Mouse (Mus musculus): Measurements from ENCODE around the gene Gpc6. TPM values are rescaled to one million over a fixed set of nuclear protein-coding genes. Genes with fewer than 3 reads are reported as not detected.

Gpc6 gene
- total and polyA plus RNA-seq, 2 experiments from 2014 or later: 11.0 to 17.1 TPM

DNA sequence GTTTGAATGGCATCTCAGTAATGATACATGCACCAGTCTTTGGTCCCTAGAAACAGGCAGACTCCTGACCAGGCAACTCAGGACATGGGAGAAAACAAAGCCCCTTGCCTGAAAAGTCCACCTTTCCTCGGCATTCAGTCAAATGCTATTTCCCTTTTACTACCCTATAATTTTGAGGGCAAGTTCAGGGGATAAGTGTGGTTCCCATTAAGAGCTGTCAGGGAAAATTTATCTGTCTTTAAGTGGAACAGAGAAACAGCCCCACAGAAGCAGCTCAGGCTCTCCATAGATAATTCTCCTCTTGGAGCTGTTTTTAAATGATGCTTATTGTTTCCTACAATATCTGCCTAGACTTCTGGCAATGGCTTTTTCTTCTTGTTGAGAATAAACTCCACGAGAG is 123.8 kb downstream of the Gpc6 start:
- no peaks in the 10 kb centered on the region for H3K4me1 ChIP-seq (ENCODE audit: control insufficient read depth, insufficient read depth)
- no peak overlapping the region for H3K9ac ChIP-seq (replicated peaks; ENCODE audit: low read depth, low read length)
- no peak for DNase-seq (ENCODE audit: low spot score)
- H3K27me3 ChIP-seq (ENCODE audit: control insufficient read depth, insufficient read depth, low read length): no peaks in the 10 kb centered on the region
- no peak for ATAC-seq (ENCODE audit: insufficient read depth, low read depth)
- TF ChIP-seq EP300 (IDR thresholded peaks at IDR 0.05; ENCODE audit: low read depth): no peak
- TF ChIP-seq CTCF (IDR thresholded peaks at IDR 0.05; ENCODE audit: low read depth): no peak
- WGBS: 48% methylated on average over 2 of the region's 2 CpGs
- H3K27ac ChIP-seq (ENCODE audit: low read depth): no peak overlapping the region
- no peak overlapping the region for H3K4me2 ChIP-seq (ENCODE audit: low read depth, low read length)
- H3K4me3 ChIP-seq (ENCODE audit: low read depth, low read length): no peak overlapping the region
- H3K36me3 ChIP-seq (replicated peaks; ENCODE audit: control insufficient read depth, insufficient read depth, low read length): no peaks in the 10 kb centered on the region
- no peaks in the 10 kb centered on the region for H3K9me3 ChIP-seq (replicated peaks; ENCODE audit: control insufficient read depth, low read length)

DNA sequence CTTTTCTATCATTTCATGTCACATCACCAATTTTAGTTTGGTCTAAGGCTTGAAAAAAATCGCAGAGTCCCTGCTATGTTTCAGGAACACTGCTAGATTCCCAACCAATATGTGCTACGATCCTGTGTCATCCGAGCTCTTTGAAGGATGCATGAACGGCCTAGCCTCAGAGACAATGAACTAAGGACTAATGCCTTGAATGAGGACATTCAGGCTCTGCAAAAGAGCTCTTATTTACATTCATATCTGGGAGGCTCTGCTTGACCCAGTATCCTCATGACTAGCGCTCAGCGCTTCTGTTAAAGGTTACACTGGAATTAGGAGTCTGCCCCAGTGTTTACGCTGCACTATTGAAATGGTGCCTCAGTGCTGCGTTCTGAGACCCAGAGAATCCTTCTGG is 125.8 kb downstream of the Gpc6 start:
- Histone ChIP-seq H3K9ac (replicated peaks; ENCODE audit: low read depth, low read length) (no peak overlapping the region), H3K4me3 (ENCODE audit: low read depth, low read length) (no peak overlapping the region), H3K27ac (ENCODE audit: low read depth) (no peak overlapping the region), H3K4me1 (ENCODE audit: control insufficient read depth, insufficient read depth) (no peaks in the 10 kb centered on the region), H3K4me2 (ENCODE audit: low read depth, low read length) (no peak overlapping the region), H3K27me3 (ENCODE audit: control insufficient read depth, insufficient read depth, low read length) (no peaks in the 10 kb centered on the region), H3K9me3 (replicated peaks; ENCODE audit: control insufficient read depth, low read length) (no peaks in the 10 kb centered on the region), H3K36me3 (replicated peaks; ENCODE audit: control insufficient read depth, insufficient read depth, low read length) (no peaks in the 10 kb centered on the region)
- TF ChIP-seq EP300 (IDR thresholded peaks at IDR 0.05; ENCODE audit: low read depth): no peak
- no peak for TF ChIP-seq CTCF (IDR thresholded peaks at IDR 0.05; ENCODE audit: low read depth)
- ATAC-seq (ENCODE audit: insufficient read depth, low read depth) (no peak), DNase-seq (ENCODE audit: low spot score) (no peak)
- WGBS: 87% methylated on average over 8 of the region's 8 CpGs

DNA sequence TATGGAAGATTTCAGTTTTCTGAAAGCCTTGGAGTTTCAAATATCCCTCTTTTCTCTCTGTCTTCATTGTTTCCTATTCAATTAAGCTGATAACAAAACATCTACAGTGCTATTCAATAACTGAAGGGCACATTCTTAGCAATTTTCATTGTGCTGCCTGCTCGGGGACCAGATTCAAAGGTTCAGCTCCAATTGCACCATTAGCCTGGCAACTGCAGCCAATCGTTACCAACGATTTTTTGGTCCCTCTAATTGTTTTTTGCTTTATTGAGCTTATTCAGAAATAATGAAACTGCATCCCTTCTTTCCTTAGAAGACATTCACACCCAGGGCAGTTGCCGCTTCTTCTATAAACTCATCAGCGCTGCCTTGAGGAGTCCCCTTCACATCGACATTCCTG is 128.2 kb downstream of the Gpc6 start:
- Histone ChIP-seq H3K9me3 (replicated peaks; ENCODE audit: control insufficient read depth, low read length) (no peaks in the 10 kb centered on the region), H3K4me1 (ENCODE audit: control insufficient read depth, insufficient read depth) (no peaks in the 10 kb centered on the region), H3K9ac (replicated peaks; ENCODE audit: low read depth, low read length) (no peak overlapping the region), H3K4me3 (ENCODE audit: low read depth, low read length) (no peak overlapping the region), H3K4me2 (ENCODE audit: low read depth, low read length) (no peak overlapping the region), H3K36me3 (replicated peaks; ENCODE audit: control insufficient read depth, insufficient read depth, low read length) (no peaks in the 10 kb centered on the region), H3K27me3 (ENCODE audit: control insufficient read depth, insufficient read depth, low read length) (no peaks in the 10 kb centered on the region), H3K27ac (ENCODE audit: low read depth) (no peak overlapping the region)
- ATAC-seq (ENCODE audit: insufficient read depth, low read depth): no peak
- DNase-seq (ENCODE audit: low spot score): no peak
- TF ChIP-seq CTCF (IDR thresholded peaks at IDR 0.05; ENCODE audit: low read depth) (no peak), EP300 (IDR thresholded peaks at IDR 0.05; ENCODE audit: low read depth) (no peak)
- 87% methylated on average over 6 of the region's 6 CpGs for WGBS

DNA sequence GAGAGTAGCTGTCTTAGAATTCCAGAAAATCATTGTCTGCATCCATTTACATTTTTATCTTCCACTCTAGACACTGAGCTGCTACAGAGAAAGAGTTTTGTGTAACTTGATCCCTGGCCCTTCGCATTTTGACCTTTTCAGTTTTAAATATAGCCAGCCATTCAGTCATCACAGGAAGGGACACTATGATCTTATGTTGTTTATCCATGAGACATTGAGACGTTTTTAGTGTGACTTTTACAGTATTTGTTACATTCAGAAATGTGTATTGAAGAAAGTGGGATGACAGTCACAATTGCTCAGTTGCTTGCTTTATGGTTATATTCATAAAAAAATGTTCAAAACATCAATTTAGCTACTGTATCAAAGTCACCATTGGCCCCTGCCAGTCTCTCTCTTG is 130.0 kb downstream of the Gpc6 start:
- DNase-seq (ENCODE audit: low spot score) (no peak), ATAC-seq (ENCODE audit: insufficient read depth, low read depth) (no peak)
- H3K4me1 ChIP-seq (ENCODE audit: control insufficient read depth, insufficient read depth): no peaks in the 10 kb centered on the region
- no peak for TF ChIP-seq CTCF (IDR thresholded peaks at IDR 0.05; ENCODE audit: low read depth)
- TF ChIP-seq EP300 (IDR thresholded peaks at IDR 0.05; ENCODE audit: low read depth): no peak
- no peaks in the 10 kb centered on the region for H3K36me3 ChIP-seq (replicated peaks; ENCODE audit: control insufficient read depth, insufficient read depth, low read length)
- no peak overlapping the region for H3K4me3 ChIP-seq (ENCODE audit: low read depth, low read length)
- H3K9ac ChIP-seq (replicated peaks; ENCODE audit: low read depth, low read length): no peak overlapping the region
- 16% methylated on average over 2 of the region's 2 CpGs for WGBS
- H3K4me2 ChIP-seq (ENCODE audit: low read depth, low read length): no peak overlapping the region
- H3K27ac ChIP-seq (ENCODE audit: low read depth): no peak overlapping the region
- no peaks in the 10 kb centered on the region for H3K9me3 ChIP-seq (replicated peaks; ENCODE audit: control insufficient read depth, low read length)
- H3K27me3 ChIP-seq (ENCODE audit: control insufficient read depth, insufficient read depth, low read length): no peaks in the 10 kb centered on the region

DNA sequence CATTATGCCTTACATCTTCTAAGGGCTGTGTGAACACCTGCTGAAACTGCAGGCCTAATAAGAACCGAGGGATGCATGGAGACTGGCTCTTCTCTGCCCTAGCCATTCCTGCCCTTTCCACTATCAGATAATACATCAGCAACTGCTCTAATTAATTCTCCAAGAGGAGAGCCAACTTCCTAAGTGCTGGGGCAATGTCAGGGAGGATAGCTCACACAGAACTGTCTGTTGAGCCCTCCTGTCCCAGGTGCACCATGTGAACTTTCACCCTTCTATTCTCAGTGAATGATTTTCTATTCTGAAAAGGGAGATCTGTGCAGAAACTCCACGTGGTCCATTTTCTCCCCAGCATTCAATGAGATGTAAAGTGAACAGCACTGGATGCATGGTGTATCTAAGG is 136.0 kb downstream of the Gpc6 start:
- ATAC-seq (ENCODE audit: insufficient read depth, low read depth): no peak
- H3K27me3 ChIP-seq (ENCODE audit: control insufficient read depth, insufficient read depth, low read length): no peaks in the 10 kb centered on the region
- TF ChIP-seq EP300 (IDR thresholded peaks at IDR 0.05; ENCODE audit: low read depth) (no peak), CTCF (IDR thresholded peaks at IDR 0.05; ENCODE audit: low read depth) (no peak)
- no peak for DNase-seq (ENCODE audit: low spot score)
- no peak overlapping the region for H3K4me2 ChIP-seq (ENCODE audit: low read depth, low read length)
- WGBS: 59% methylated on average over 2 of the region's 2 CpGs
- H3K9me3 ChIP-seq (replicated peaks; ENCODE audit: control insufficient read depth, low read length): no peaks in the 10 kb centered on the region
- no peak overlapping the region for H3K9ac ChIP-seq (replicated peaks; ENCODE audit: low read depth, low read length)
- no peak overlapping the region for H3K4me3 ChIP-seq (ENCODE audit: low read depth, low read length)
- no peaks in the 10 kb centered on the region for H3K36me3 ChIP-seq (replicated peaks; ENCODE audit: control insufficient read depth, insufficient read depth, low read length)
- H3K4me1 ChIP-seq (ENCODE audit: control insufficient read depth, insufficient read depth): no peaks in the 10 kb centered on the region
- H3K27ac ChIP-seq (ENCODE audit: low read depth): no peak overlapping the region

DNA sequence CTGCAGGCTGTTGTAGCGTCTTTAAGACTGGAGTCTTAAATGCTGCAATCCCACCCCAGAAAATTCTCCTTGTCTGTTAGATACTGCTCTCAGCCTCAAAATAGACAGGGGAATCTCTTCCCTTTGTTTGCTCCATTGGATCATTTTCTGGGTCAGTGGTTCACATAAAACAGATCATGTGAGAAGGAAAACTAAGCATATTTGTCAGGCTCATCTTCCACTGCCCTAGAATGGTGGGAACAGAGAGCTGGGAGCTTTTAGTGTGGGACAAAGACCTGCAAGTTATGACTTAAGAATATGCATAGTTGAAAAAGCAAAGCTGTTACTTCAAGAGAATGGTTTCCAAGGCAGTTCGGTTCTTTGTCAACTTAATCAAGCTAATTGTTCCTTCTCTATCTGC is 136.4 kb downstream of the Gpc6 start:
- no peak for TF ChIP-seq EP300 (IDR thresholded peaks at IDR 0.05; ENCODE audit: low read depth)
- TF ChIP-seq CTCF (IDR thresholded peaks at IDR 0.05; ENCODE audit: low read depth): no peak
- ATAC-seq (ENCODE audit: insufficient read depth, low read depth) (no peak), DNase-seq (ENCODE audit: low spot score) (no peak)
- Histone ChIP-seq H3K9me3 (replicated peaks; ENCODE audit: control insufficient read depth, low read length) (no peaks in the 10 kb centered on the region), H3K27me3 (ENCODE audit: control insufficient read depth, insufficient read depth, low read length) (no peaks in the 10 kb centered on the region), H3K4me1 (ENCODE audit: control insufficient read depth, insufficient read depth) (no peaks in the 10 kb centered on the region), H3K9ac (replicated peaks; ENCODE audit: low read depth, low read length) (no peak overlapping the region), H3K4me2 (ENCODE audit: low read depth, low read length) (no peak overlapping the region), H3K4me3 (ENCODE audit: low read depth, low read length) (no peak overlapping the region), H3K27ac (ENCODE audit: low read depth) (no peak overlapping the region), H3K36me3 (replicated peaks; ENCODE audit: control insufficient read depth, insufficient read depth, low read length) (no peaks in the 10 kb centered on the region)
- 79% methylated on average over 2 of the region's 2 CpGs for WGBS

Data from heart, postnatal 0 days (tissue).